Mouse (Mus musculus) spleen, adult 18-20 months (tissue): ENCODE results near the gene Hcn2.
"Not testable (repeated sequence)": the region's sequence is repeated elsewhere in the genome, so short reads cannot be mapped to it uniquely, and the experiment has no call there.

Source experiments
- DNase-seq, 2 experiments: peaks; one replicate each; pipeline ENCODE4 v3.0.0; 2022; ENCODE audit warnings: mixed read lengths in 2 of 2

Gene Hcn2

GRCm38 (mm10) chr10:79745898-79746773, 29.7 kb downstream of the Hcn2 start, which contains the start of gene Polrmt:
Gene Polrmt, minus strand, starts transcription at chr10:79746581.
- peak; percentile 90 to 93 for DNase-seq

- no peak for DNase-seq
These were observed 30.3 kb downstream of the Hcn2 start for GRCm38 (mm10) chr10:79746774-79747151.

DNA sequence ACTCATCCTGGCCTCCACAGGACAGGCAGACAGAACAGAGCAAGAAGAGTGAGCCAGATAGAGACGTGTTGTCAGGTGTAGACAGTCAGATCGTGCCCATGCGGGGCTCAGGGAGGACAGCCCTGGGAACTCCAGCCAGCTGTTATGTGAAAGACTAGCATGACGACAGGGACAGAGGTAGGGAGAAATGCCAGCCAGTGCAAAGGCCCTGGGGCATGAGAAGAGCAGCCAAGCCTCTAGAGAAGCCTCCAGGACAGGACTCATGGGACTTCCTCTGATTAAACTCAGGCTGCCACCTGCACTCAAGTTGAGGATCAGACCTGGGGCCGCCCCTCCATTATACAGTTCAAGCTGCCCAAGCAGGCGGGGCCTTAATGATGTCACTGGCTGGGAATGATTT, 32.1 kb downstream of the Hcn2 start:
- no peak for DNase-seq

DNA sequence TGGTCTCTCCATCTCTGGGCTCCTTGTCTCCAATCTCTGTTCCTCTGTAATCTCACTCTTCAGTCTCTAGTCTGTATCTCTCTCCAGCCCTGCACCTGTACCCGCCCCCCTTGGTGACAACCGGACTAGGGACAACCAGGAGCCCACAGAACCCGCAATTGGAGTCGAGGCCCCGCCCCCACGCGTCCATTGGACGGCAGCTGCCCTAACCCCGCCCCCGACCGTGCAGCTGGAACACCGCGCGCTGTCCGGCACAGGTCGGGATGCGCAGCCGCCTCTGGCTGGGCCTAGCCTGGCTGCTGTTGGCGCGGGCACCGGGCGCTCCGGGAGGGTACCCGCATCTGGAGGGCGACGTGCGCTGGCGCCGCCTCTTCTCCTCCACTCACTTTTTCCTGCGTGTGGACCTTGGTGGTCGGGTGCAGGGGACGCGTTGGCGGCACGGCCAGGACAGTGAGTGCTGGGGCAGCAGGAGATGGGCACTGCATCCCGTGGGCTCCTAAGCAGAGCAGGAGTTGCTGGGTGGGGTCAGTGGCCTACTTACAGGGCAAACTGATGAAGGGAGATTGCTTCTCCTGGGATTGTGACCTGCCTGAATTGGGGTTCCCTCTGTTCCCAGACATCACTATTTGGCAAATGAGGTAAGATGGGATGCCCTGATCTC, 38.6 kb downstream of the Hcn2 start, which contains the start of gene Fgf22:
TSS of gene Fgf22 (plus strand) at position 221 of the 661 bp plus-strand sequence.
- DNase-seq, result peak in 1 of 2 experiments; percentile 44

DNA sequence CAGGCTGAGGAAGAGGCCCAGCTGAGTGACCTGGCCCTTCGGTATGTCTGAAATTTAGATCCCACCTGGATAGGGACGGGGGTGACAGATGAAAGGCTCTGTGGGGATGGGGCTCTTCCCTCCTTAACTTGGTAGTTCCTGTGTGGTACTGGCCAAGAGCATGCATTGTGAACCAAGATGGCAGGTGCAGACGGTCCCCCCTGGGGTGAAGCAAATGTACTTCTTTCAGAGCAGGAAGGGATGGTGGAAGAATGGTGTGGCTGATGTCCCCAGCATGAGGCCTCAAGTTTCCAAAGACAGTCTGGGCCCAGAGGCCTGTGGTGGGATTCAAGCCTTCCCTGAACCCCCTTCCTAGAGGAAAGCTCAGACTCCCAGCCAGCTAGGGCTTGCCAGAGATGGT, 39.4 kb downstream of the Hcn2 start:
- DNase-seq, result no peak

GRCm38 (mm10) chr10:79756660-79757059, 40.2 kb downstream of the Hcn2 start:
- no peak for DNase-seq

DNA sequence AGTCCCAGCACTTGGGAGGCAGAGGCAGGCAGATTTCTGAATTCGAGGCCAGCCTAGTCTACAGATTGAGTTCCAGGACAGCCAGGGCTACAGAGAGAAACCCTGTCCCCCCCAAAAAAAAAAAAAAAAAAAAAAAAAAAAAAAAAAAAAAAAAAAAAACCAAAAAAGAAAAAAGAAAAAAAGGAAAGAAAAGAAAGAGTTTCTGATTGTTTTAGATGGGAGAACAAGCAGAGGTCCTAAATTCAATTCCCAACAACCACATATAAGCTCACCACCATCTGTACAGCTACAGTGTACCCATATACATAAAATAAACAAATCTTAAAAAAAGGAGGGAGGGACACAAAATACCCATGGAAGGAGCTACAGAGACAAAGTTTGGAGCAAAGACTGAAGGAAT, 43.2 kb downstream of the Hcn2 start:
- DNase-seq, result not testable (repeated sequence)

DNA sequence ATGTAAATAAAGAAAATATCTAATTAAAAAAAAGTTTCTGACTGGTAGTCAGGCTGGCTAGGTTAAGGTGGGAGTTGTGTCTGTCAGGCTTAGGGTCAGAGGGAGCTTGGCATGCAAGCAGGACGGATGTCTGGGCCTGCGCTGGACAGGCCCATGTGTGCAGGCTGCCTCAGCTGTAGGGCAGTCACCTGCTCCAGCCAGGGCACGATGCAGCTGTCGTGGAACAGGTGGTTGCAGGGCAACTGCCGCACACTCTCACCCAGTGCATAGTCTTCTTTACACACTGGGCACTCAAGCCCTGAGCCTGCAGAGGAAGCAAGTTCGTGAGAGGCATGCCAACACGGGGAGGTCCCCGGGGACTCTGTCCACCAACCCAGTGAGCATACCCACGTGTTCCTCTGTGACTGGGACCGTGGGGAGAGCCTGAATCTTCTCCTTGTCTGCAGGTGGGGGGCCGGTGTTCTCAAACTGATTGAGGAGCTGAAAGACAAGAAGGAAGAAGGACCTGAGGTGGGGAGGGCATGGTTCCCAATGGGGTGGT, 44.2 kb downstream of the Hcn2 start:
- DNase-seq, result no peak

GRCm38 (mm10) chr10:79762875-79763274, 46.4 kb downstream of the Hcn2 start:
- DNase-seq, result no peak

- DNase-seq, result no peak
These were observed 47.8 kb downstream of the Hcn2 start for GRCm38 (mm10) chr10:79764234-79764633.

DNA sequence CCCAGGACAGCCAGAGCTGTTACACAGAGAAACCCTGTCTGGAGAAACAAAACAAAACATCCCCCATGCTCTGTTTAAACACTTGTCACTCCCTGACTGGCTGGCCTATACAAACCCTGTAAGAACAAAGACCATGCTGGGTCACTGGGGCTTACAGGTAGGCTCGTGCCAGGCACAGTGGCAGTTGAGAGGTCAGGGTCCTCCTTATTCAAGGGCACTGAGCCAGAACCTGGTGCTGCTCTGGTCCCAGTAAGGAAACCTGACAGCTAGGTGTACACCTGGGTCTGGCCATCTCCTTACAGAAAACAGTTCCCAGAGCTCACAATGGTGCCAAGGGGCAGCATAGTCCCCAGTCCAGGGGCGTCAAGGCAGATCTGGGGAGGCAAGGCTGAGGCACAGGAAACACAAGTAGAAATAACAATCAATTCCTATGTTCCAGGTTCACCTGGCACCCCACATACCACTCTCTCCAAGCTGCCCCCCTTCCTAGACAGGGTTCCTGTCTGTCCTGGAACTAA, 48.9 kb downstream of the Hcn2 start:
- no peak for DNase-seq

- DNase-seq, result no peak
These were observed 49.6 kb downstream of the Hcn2 start for GRCm38 (mm10) chr10:79766001-79766507.

GRCm38 (mm10) chr10:79766508-79767325, 50.3 kb downstream of the Hcn2 start, which contains the start of gene Rnf126:
Gene Rnf126, minus strand, starts transcription at chr10:79766952.
- peak; percentile 100 for DNase-seq

- DNase-seq, result peak in 1 of 2 experiments; percentile 65
These were observed 51.2 kb downstream of the Hcn2 start for GRCm38 (mm10) chr10:79767372-79768244.

GRCm38 (mm10) chr10:79768400-79768799, 52.0 kb downstream of the Hcn2 start:
- DNase-seq, result peak; percentile 56 to 79

DNA sequence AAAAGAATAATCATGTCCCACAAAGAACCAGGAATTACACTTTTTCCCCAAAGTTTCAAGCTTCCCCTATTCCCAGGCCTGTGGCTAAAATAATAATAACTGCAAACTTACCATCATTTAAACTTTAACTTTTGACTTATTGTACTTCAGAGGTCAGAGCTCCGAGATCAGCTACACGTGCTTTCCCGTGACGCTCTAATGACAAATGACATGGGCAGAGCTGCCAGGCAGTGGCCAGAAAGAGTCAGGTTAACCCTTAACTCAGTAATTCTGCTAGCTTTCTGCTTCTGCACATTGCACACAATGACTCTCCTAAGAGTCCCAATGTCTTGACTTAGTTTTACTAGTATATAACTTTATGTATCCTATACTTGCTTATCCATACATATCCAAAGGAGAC, 52.9 kb downstream of the Hcn2 start:
- DNase-seq, result no peak

DNA sequence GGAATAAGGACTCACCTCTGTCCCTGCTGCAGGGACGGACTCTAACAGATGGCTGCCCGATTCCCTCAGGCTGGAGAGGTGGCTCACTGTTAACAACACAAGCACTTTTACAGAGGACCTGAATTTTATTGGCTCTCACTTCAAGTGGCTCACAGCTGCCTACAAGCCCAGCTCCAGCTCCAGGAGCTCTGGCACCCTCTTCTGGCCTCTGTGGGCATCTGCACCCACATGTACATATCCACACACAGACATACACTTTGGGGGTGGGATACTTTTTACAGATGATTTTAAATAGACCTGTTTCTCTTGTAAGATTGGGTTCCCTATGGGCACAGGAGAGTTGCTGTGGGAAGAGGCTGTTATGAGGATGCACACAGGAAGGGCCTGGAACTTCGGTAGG, 55.9 kb downstream of the Hcn2 start:
- DNase-seq, result no peak

- no peak for DNase-seq
These were observed 56.8 kb downstream of the Hcn2 start for GRCm38 (mm10) chr10:79773208-79773607.

DNA sequence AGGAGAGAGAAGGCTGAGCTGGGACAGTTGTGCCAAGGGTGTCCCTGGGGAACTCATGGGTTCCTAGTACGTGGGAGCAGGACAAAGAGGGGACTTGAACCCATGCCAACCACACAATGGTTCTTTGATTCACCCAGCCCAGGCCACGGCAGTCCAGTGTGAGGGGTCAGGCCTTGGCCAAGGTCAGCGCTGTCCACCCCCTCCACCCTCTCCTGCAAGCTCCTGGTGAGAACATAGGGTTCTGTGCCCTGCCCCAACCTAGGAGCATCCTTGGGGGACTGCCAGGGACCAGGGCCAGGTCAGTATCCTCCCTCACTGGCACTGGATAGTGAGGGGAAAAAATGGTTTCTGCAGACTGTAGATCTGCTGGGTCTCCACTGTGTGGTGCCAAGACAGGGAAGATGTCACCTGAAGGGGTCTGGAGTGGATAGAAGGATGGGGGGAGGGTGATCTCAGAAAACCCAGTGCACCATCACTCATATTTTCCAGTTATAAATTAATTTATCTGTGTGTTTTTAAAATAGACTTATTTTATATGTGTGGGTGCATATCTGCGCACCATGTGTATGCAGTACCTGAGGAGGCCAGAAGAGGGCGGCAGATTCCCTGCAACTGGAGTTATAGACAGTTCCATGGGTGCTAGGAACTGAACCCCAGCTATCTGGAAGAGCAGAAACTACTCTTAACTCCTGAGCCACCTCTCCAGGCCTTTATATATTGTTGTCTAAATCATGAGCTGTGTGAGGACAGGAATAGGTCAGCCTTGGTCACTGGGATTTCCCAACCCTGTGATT, 58.2 kb downstream of the Hcn2 start:
- DNase-seq, result no peak

- DNase-seq, result no peak
These were observed 60.7 kb downstream of the Hcn2 start, which contains the start of gene Fstl3 for GRCm38 (mm10) chr10:79777103-79777531. Gene Fstl3, plus strand, starts transcription at chr10:79777272.
